Mouse (Mus musculus) olfactory bulb, adult 2 months (tissue): ENCODE results near the gene Hic2.

Experiments used
- CTCF ChIP-seq: fragments of 200-500 bp; IDR thresholded peaks from 2 replicates; pipeline ENCODE4 v1.5.1; 2012; ENCODE audit warnings: low read depth, mild to moderate bottlenecking, low read length, moderate library complexity; ENCODE audit not compliant: insufficient read depth
- POLR2A ChIP-seq: fragments of 200-500 bp; IDR thresholded peaks from 2 replicates; pipeline ENCODE4 v1.6.1; 2012; ENCODE audit warnings: mild to moderate bottlenecking, low read depth, low read length, moderate library complexity; ENCODE audit not compliant: insufficient read depth

DNA sequence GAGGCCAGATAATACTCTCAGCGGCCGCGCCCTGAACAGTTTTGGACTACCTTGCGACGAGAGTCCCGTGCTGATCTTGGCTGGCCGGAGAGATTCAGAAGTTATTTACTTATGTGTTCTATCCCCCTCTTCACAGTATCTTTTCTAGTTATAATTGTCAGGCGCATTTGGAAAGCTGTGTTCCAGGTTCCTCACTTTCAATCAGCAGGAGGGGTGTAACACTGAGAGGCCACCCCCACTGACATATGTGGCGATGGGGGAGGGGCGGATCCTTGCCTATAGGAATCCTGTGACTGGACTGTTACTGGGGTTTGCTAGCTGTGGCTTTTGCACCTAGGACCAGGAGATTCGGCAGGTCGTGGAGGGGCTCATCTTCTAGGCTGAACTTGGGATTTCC, 1.1 kb downstream of the Hic2 start:
- TF ChIP-seq POLR2A (no peak), CTCF (no peak)
